Comparison of ENCODE assay signal across 8 mouse cellular contexts in the genomic region with DNA sequence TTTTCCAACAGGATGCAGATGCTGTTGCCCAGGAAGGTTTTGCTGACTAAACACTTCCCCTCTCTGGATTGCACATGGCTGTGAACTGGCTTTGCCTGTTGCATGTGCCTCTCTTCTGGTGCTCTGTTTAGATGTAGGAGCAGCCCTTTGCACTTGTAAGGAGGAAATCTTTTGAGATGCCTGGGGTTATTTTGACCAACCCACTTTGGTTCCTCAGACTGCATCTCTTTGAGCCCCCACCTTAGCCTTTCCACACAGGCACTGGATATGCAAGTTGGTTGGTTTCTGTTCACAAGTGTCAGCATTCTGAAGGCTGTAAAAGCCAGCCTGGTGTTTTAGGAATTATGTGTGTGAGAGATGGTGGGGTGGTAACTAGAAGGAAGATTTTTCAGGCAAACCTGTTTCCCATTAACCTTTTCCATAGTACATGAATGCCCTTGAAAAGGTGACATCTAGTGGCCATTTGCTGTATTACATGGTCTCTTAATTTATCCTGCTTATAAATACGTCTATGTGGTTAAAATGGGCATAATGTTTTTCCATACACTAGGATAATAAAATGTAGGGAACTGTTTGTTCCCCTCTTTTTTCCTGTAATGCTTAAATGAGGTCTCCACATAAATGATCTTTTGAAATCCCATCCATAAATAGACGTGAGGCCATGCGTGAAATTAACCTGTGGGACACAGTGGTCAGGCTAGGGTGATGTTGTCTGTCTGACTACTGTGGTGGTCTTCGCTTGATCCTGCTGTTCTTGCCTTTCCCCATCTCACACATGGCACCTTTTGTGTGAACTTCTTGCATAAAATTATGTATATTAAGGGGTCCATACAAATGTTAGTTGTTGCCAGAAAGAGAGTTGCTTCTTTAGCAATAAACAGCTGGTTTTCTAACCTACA. TPM values are rescaled to one million over a fixed set of nuclear protein-coding genes. Genes with fewer than 3 reads are reported as not detected.
A peak's percentile ranks its signal among the peaks of the same experiment; 100 is the strongest.
DNase-seq lines count a peak whose midpoint lies in the region; ATAC-seq lines count a peak whose summit lies in the region.

No protein-coding gene starts in this region.

- intact Hi-C loops in left cerebral cortex, postnatal 25 days (cut with DNase I): loop anchor here (1.0 to 2.0 kb wide), 2 partner anchors 34 to 88 kb away; no protein-coding TSS in a partner anchor
- intact Hi-C loops in gastrocnemius, postnatal 14 days (cut with DNase I; ENCODE audit: low total_unique reads): loop anchor here (5.0 kb wide), 1 partner anchor 87 kb away; no protein-coding TSS in a partner anchor

- no peak overlapping the region for H3K4me2 ChIP-seq in heart, embryonic 11.5 days
- no peak overlapping the region for H3K4me2 ChIP-seq in embryonic facial prominence, embryonic 15.5 days (replicated peaks)

- WGBS in heart, embryonic 11.5 days (ENCODE audit: insufficient replicate concordance): 68% methylated on average over 4 of the region's 4 CpGs
- 52% methylated on average over 4 of the region's 4 CpGs for WGBS in embryonic facial prominence, embryonic 15.5 days

- H3K4me1 ChIP-seq in heart, embryonic 11.5 days (ENCODE audit: control insufficient read depth, insufficient read depth, low read length): peaks cover 18% of the 10 kb centered on the region
- H3K4me1 ChIP-seq in embryonic facial prominence, embryonic 15.5 days: peaks cover 4% of the 10 kb centered on the region; the same call in 1 of the 2 replicates

- peak; percentile 49 to 83 for DNase-seq in heart, adult 18-20 months
- peak; percentile 57 for DNase-seq in A20 (ENCODE audit: low read depth, low spot score)
- DNase-seq in brain, adult 2 months (ENCODE audit: low read depth, low spot score): peak; percentile 91
- peak; percentile 62 to 82 for DNase-seq in left cerebral cortex, postnatal 25 days (ENCODE audit: low spot score in 2 of 2)
- DNase-seq in natural killer cell, adult 2 months (ENCODE audit: low spot score in 2 of 2): peak; percentile 15 to 30
- DNase-seq in gastrocnemius, postnatal 14 days: no peak

- H3K27ac ChIP-seq in heart, embryonic 11.5 days (ENCODE audit: low read depth, low read length): no peak overlapping the region
- peak overlapping the region; percentile 56; the same call in 1 of the 2 replicates for H3K27ac ChIP-seq in embryonic facial prominence, embryonic 15.5 days (replicated peaks)

- H3K9me3 ChIP-seq in heart, embryonic 11.5 days (replicated peaks; ENCODE audit: control insufficient read depth, low read length): no peaks in the 10 kb centered on the region
- H3K9me3 ChIP-seq in embryonic facial prominence, embryonic 15.5 days (replicated peaks): no peaks in the 10 kb centered on the region

- no peak for ATAC-seq in heart, embryonic 11.5 days (replicated peaks; ENCODE audit: insufficient number of reproducible peaks, low FRiP score, low TSS enrichment)
- ATAC-seq in embryonic facial prominence, embryonic 15.5 days (ENCODE audit: insufficient number of reproducible peaks, low FRiP score, low TSS enrichment, low read depth): peak; percentile 41; the same call in 1 of the 2 replicates

- H3K36me3 ChIP-seq in heart, embryonic 11.5 days (ENCODE audit: control insufficient read depth, insufficient read depth, low read length): no peaks in the 10 kb centered on the region
- H3K36me3 ChIP-seq in embryonic facial prominence, embryonic 15.5 days: no peaks in the 10 kb centered on the region

- H3K4me3 ChIP-seq in heart, embryonic 11.5 days (ENCODE audit: low read depth, low read length): no peak overlapping the region
- no peak overlapping the region for H3K4me3 ChIP-seq in embryonic facial prominence, embryonic 15.5 days (replicated peaks)

- H3K9ac ChIP-seq in heart, embryonic 11.5 days (ENCODE audit: low read depth, low read length): no peak overlapping the region
- no peak overlapping the region for H3K9ac ChIP-seq in embryonic facial prominence, embryonic 15.5 days

- H3K27me3 ChIP-seq in heart, embryonic 11.5 days (ENCODE audit: control insufficient read depth, insufficient read depth, low read length): no peaks in the 10 kb centered on the region
- no peaks in the 10 kb centered on the region for H3K27me3 ChIP-seq in embryonic facial prominence, embryonic 15.5 days

RNA-seq across cellular contexts. Expression of a gene that starts 1.8 kb away (rescaled TPM):
- total RNA-seq in heart, adult 18-20 months (2021): 1 to 10 TPM in 1 of 2 experiments, under 1 TPM in 1; 0.60 to 1.1 TPM
- polyA plus RNA-seq in heart, embryonic 11.5 days (2014; fragmentation: Nextera tagmentation; extraction: Ambion mirVana): 0.49 and 0.66 TPM in 2 replicates
- 1.7 and 2.1 TPM in 2 replicates for polyA plus RNA-seq in embryonic facial prominence, embryonic 15.5 days (2015; fragmentation: Nextera tagmentation; extraction: Ambion mirVana)
- 10 to 100 TPM; 10.6 to 11.1 TPM for total RNA-seq in left cerebral cortex, postnatal 25 days (2021)
- total RNA-seq in gastrocnemius, postnatal 14 days (2021): under 1 TPM; 0.60 to 0.84 TPM

RNA-seq across cellular contexts. Expression of a gene that starts 14.0 kb away (rescaled TPM):
- total RNA-seq in heart, adult 18-20 months (2021): not detected
- polyA plus RNA-seq in heart, embryonic 11.5 days (2014; fragmentation: Nextera tagmentation; extraction: Ambion mirVana): not detected in 2 replicates
- 24.0 and 25.8 TPM in 2 replicates for polyA plus RNA-seq in embryonic facial prominence, embryonic 15.5 days (2015; fragmentation: Nextera tagmentation; extraction: Ambion mirVana)
- total RNA-seq in left cerebral cortex, postnatal 25 days (2021): not detected
- not detected for total RNA-seq in gastrocnemius, postnatal 14 days (2021)

RNA-seq across cellular contexts. Expression of a gene that starts 53.8 kb away (rescaled TPM):
- 1 to 10 TPM; 1.9 to 3.1 TPM for total RNA-seq in heart, adult 18-20 months (2021)
- 0.87 and 1.0 TPM in 2 replicates for polyA plus RNA-seq in heart, embryonic 11.5 days (2014; fragmentation: Nextera tagmentation; extraction: Ambion mirVana)
- polyA plus RNA-seq in embryonic facial prominence, embryonic 15.5 days (2015; fragmentation: Nextera tagmentation; extraction: Ambion mirVana): 2.3 and 2.6 TPM in 2 replicates
- 10 to 100 TPM; 50.0 to 51.8 TPM for total RNA-seq in left cerebral cortex, postnatal 25 days (2021)
- 1 to 10 TPM in 1 of 2 experiments, under 1 TPM in 1; 0.60 to 1.8 TPM for total RNA-seq in gastrocnemius, postnatal 14 days (2021)

RNA-seq across cellular contexts. Expression of a gene that starts 55.5 kb away (rescaled TPM):
- 1 to 10 TPM; 4.1 to 4.7 TPM for total RNA-seq in heart, adult 18-20 months (2021)
- 1.4 and 2.9 TPM in 2 replicates for polyA plus RNA-seq in heart, embryonic 11.5 days (2014; fragmentation: Nextera tagmentation; extraction: Ambion mirVana)
- 2.3 and 2.4 TPM in 2 replicates for polyA plus RNA-seq in embryonic facial prominence, embryonic 15.5 days (2015; fragmentation: Nextera tagmentation; extraction: Ambion mirVana)
- 1 to 10 TPM; 2.3 to 2.4 TPM for total RNA-seq in left cerebral cortex, postnatal 25 days (2021)
- total RNA-seq in gastrocnemius, postnatal 14 days (2021): 1 to 10 TPM; 2.8 to 3.1 TPM

Comparison
In these comparisons a context has a peak if more than half of its experiments do, and no peak if none do; other contexts are left out.
1. RNA of a gene that starts 1.8 kb away (total RNA-seq): 10.6 to 11.1 TPM in left cerebral cortex, postnatal 25 days; 0.60 to 1.1 TPM in heart, adult 18-20 months and 0.60 to 0.84 TPM in gastrocnemius, postnatal 14 days; every median in the first group is over 4 times any median in the second.
2. RNA of a gene that starts 53.8 kb away (total RNA-seq): 50.0 to 51.8 TPM in left cerebral cortex, postnatal 25 days; 1.9 to 3.1 TPM in heart, adult 18-20 months and 0.60 to 1.8 TPM in gastrocnemius, postnatal 14 days; every median in the first group is over 10 times any median in the second.